Mouse (Mus musculus) intestine, embryonic 15.5 days (tissue): ENCODE measurements around the gene Cd69. TPM values are rescaled to one million over a fixed set of nuclear protein-coding genes. Genes with fewer than 3 reads are reported as not detected.

Experiments used
- ATAC-seq: fragments of 200-750 bp; cut with Nextera tagmentation; 2 replicates; pipeline ENCODE4 v1.8.0; 2017; ENCODE audit warnings: moderate TSS enrichment, moderate library complexity
- H3K27ac ChIP-seq: fragments of 300-500 bp; sonication (generic); 2 replicates; pipeline ENCODE4 v1.5.1; 2015; ENCODE audit warnings: mild to moderate bottlenecking, inconsistent platforms
- H3K27me3 ChIP-seq: fragments of 300-500 bp; sonication (generic); replicated peaks from 2 replicates; pipeline ENCODE4 v1.6.1; 2015; ENCODE audit warnings: inconsistent platforms
- H3K36me3 ChIP-seq: fragments of 300-500 bp; sonication (generic); 2 replicates; pipeline ENCODE4 v1.6.1; 2015; ENCODE audit warnings: inconsistent platforms
- H3K4me1 ChIP-seq: fragments of 300-500 bp; sonication (generic); replicated peaks from 2 replicates; pipeline ENCODE4 v1.6.1; 2015; ENCODE audit warnings: inconsistent platforms
- H3K4me2 ChIP-seq: fragments of 300-500 bp; sonication (generic); replicated peaks from 2 replicates; pipeline ENCODE4 v1.6.1; 2015; ENCODE audit warnings: mild to moderate bottlenecking, inconsistent platforms
- H3K4me3 ChIP-seq: fragments of 300-500 bp; sonication (generic); replicated peaks from 2 replicates; pipeline ENCODE4 v1.5.1; 2015; ENCODE audit warnings: inconsistent platforms
- H3K9ac ChIP-seq: fragments of 300-500 bp; sonication (generic); 2 replicates; pipeline ENCODE4 v1.6.1; 2015; ENCODE audit warnings: inconsistent platforms
- H3K9me3 ChIP-seq: fragments of 300-500 bp; sonication (generic); 2 replicates; pipeline ENCODE4 v1.6.1; 2016; ENCODE audit warnings: inconsistent platforms
- WGBS: fragments of 180-500 bp; shearing (Covaris S2); methylation state at CpG from one replicate; pipeline ENCODE4 v1.1.7; 2015; 5-methylcytosine and 5-hydroxymethylcytosine counted together
- polyA plus RNA-seq: library from polyadenylated mRNA; unstranded; fragments of >200 nt; fragmentation: Nextera tagmentation; extraction: Ambion mirVana; gene quantifications from 2 replicates; pipeline ENCODE4 v1.2.1, GENCODE M21; 2015

Cd69 gene
- polyA plus RNA-seq = 0.19 and 0.28 TPM in 2 replicates

DNA sequence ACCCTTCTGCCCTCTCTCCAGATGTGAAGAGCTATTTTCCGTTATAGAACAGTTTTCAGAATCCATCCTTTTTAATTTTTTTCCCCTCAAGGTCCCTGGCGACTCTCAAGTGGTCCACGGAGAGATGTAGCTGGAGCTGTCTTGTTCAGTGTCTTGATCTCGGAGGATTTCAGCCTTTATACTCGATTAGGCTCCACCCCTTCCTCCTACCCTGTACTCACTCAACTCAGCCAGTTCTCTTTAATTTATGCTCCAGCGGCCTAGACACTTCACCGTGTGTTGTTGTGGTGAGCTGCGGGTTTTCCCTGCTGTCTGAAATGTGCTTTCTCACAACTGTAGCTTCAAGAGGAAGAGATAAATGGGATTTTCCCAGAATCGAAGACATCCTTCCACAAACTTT, at the start of gene Cd69:
Gene Cd69, minus strand, starts transcription at position 217 of the 400 bp plus-strand sequence.
- Histone ChIP-seq H3K4me1 (no peaks in the 10 kb centered on the region), H3K27ac (no peak within 1 kb of the TSS), H3K9ac (no peak within 1 kb of the TSS), H3K36me3 (no peaks in the 10 kb centered on the region), H3K9me3 (no peaks in the 10 kb centered on the region), H3K4me2 (no peak within 1 kb of the TSS), H3K4me3 (no peak within 1 kb of the TSS), H3K27me3 (no peaks in the 10 kb centered on the region)
- ATAC-seq = no peak
- WGBS = 65% methylated on average over 9 of the region's 9 CpGs

DNA sequence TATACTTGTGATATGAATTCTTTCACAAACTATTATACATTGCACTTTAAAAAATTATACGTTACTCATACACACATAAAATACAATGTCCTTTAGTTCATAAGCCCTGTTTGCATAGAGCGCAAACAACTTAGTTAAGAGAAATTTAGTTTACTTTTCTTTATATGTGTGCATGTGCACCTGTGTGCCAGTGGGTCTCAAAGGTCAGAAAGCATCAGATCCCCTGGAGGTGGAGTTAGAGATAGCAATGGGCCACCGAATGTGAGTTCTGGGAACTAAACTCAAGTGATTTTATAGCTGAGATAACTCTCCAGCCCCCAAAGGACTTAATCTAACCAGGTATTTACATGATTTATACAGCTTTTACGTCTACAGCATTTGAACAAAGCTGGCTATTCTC, 44.1 kb upstream of the Cd69 start:
- WGBS = 60% methylated on average over 4 of the region's 4 CpGs
- Histone ChIP-seq H3K4me1 (no peaks in the 10 kb centered on the region), H3K9me3 (no peaks in the 10 kb centered on the region), H3K36me3 (no peaks in the 10 kb centered on the region), H3K27ac (no peak overlapping the region), H3K9ac (no peak overlapping the region), H3K4me2 (no peak overlapping the region), H3K4me3 (no peak overlapping the region), H3K27me3 (no peaks in the 10 kb centered on the region)
- peak; percentile 78 for ATAC-seq

DNA sequence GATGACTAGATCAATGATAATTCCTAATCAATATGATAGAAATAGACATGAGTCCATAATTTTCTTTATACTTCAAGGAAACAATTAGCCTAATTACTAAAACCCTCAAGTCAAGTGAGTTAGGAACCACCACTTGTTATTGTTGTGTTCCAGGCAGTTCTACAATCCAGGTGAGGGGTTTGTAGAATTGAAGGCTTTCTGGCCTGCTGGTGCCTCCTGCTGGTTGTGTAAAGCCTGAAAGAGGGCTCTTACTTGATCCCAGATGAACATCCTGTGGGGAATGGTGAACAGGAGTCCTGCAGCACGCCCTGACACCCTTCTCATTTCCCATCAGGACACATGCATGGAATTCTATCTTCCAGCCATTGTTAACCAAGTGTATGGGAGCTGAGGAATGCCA, 43.2 kb upstream of the Cd69 start:
- H3K27ac ChIP-seq = no peak overlapping the region
- H3K36me3 ChIP-seq = no peaks in the 10 kb centered on the region
- no peak overlapping the region for H3K4me3 ChIP-seq
- ATAC-seq = no peak
- H3K9me3 ChIP-seq = no peaks in the 10 kb centered on the region
- no peaks in the 10 kb centered on the region for H3K4me1 ChIP-seq
- WGBS = 45% methylated on average over 1 of the region's 1 CpGs
- H3K9ac ChIP-seq = no peak overlapping the region
- H3K27me3 ChIP-seq = no peaks in the 10 kb centered on the region
- no peak overlapping the region for H3K4me2 ChIP-seq

DNA sequence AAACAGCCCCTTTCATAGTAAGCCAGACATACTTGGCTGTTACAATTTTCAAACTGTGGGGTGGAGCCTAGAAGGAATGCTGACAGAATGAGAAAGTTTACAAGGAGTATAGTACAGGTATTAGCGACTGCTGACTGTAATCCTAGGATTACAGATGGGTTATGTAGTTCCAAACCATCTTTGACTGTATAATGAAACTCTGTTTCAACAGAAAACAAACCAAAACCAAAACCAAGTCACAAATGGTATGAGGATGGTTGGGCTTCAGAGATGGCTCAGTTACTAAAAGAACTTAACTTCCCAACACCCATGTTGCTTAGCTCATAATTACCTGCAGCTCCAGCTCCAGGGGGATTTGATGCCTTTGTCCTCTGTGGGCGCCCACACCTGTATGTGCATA, 41.2 kb upstream of the Cd69 start:
- H3K9me3 ChIP-seq = no peaks in the 10 kb centered on the region
- no peaks in the 10 kb centered on the region for H3K27me3 ChIP-seq
- H3K4me2 ChIP-seq = no peak overlapping the region
- no peak overlapping the region for H3K27ac ChIP-seq
- WGBS = 69% methylated on average over 2 of the region's 2 CpGs
- no peak overlapping the region for H3K4me3 ChIP-seq
- no peak for ATAC-seq
- H3K36me3 ChIP-seq = no peaks in the 10 kb centered on the region
- H3K4me1 ChIP-seq = no peaks in the 10 kb centered on the region
- H3K9ac ChIP-seq = no peak overlapping the region

DNA sequence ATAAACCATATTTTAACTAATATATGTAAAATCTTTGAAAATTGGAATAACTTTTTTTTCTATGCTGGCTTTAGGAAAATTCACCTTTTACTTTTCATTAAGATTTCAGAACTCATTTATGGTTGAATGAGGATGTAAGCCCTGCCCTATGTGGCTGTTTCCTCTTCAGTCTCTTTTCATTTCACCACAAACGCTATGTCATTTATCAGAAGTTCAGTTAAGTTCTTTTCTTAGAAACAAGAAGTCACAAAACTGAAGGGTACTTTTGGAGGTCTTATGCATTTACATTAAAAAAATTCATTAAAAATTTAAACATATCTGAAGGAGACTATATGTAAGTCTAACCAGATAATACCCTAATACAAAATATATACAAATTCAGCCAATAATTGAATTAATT, 40.5 kb upstream of the Cd69 start:
- no peak for ATAC-seq
- H3K4me2 ChIP-seq = no peak overlapping the region
- no peak overlapping the region for H3K27ac ChIP-seq
- 72% methylated on average over 1 of the region's 1 CpGs for WGBS
- no peaks in the 10 kb centered on the region for H3K4me1 ChIP-seq
- H3K4me3 ChIP-seq = no peak overlapping the region
- H3K27me3 ChIP-seq = no peaks in the 10 kb centered on the region
- H3K9me3 ChIP-seq = no peaks in the 10 kb centered on the region
- H3K9ac ChIP-seq = no peak overlapping the region
- H3K36me3 ChIP-seq = no peaks in the 10 kb centered on the region

DNA sequence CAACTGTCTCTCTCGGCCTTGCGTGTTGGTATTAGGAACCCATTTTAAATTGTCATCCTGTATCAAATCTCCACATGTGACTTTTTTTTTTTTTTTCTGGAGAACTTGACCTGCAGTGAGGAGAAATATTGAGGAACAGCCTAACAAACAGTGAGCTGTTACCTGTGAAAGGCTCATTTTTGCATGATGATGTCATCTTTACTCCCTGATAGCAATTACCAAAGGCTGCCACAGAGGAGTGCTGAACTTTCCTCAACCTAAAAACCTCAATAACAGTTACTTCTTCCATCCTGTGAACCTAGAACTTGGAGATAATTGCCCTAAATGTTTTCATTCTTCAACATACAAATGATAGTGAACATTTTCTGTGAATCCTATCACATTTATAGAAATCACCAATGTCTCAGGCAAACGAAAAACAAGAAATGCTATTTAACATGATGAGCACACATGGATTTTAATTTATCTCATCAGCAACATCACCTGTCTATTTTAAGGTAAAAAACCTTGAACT, 39.5 kb upstream of the Cd69 start:
- no peak overlapping the region for H3K4me3 ChIP-seq

DNA sequence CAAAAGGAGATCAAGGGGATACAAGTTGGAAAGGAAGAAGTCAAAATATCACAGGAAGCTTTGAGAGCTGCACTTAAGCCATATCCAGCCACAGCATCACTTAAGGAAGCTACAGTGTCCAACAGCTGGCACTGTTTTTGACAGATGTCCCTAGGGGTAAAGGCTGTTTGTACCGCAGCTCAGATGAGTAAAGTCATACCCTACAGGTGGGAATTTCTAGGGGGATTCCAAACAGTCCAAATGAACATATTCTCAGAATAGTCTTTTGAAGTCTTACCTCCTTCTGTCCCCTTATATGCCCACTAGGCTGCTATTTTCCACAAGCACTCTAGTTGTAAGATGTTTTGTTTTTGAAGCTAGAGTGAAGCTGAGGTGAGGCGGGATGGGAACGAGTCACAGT, 37.3 kb upstream of the Cd69 start:
- WGBS = 77% methylated on average over 3 of the region's 3 CpGs
- ATAC-seq = no peak
- Histone ChIP-seq H3K27ac (no peak overlapping the region), H3K4me1 (no peaks in the 10 kb centered on the region), H3K4me2 (no peak overlapping the region), H3K36me3 (no peaks in the 10 kb centered on the region), H3K4me3 (no peak overlapping the region), H3K9ac (no peak overlapping the region), H3K27me3 (no peaks in the 10 kb centered on the region), H3K9me3 (no peaks in the 10 kb centered on the region)

More for the DNA sequence above, 39.5 kb upstream of the Cd69 start:
- H3K9ac ChIP-seq = no peak overlapping the region
- no peaks in the 10 kb centered on the region for H3K27me3 ChIP-seq
- H3K27ac ChIP-seq = no peak overlapping the region
- H3K36me3 ChIP-seq = no peaks in the 10 kb centered on the region
- H3K4me2 ChIP-seq = no peak overlapping the region
- ATAC-seq = no peak
- H3K4me1 ChIP-seq = no peaks in the 10 kb centered on the region
- H3K9me3 ChIP-seq = no peaks in the 10 kb centered on the region
- 81% methylated on average over 3 of the region's 3 CpGs for WGBS

DNA sequence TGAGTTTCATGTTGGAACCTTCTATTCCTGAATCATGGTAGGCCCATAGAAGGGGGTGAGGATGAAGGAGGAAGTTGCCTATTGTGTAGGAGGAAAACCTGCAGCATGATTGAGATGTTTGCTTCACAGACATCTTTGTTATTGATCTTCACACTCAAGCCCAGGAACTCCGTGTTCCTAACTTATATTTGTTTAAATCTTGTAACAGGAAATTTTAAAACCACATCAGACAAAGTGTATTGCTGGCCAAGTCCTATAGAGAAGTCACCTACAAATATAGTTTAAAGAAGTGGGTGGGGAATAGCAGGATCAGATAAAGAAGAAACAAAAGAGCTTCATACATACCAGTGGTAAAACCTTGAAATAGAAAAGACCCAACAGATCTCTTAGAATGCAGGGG, 28.9 kb upstream of the Cd69 start:
- no peaks in the 10 kb centered on the region for H3K9me3 ChIP-seq
- no peak overlapping the region for H3K27ac ChIP-seq
- H3K27me3 ChIP-seq = no peaks in the 10 kb centered on the region
- H3K36me3 ChIP-seq = no peaks in the 10 kb centered on the region
- no peak overlapping the region for H3K4me2 ChIP-seq
- WGBS = 62% methylated on average over 1 of the region's 1 CpGs
- H3K4me3 ChIP-seq = no peak overlapping the region
- no peak for ATAC-seq
- H3K4me1 ChIP-seq = no peaks in the 10 kb centered on the region
- no peak overlapping the region for H3K9ac ChIP-seq

DNA sequence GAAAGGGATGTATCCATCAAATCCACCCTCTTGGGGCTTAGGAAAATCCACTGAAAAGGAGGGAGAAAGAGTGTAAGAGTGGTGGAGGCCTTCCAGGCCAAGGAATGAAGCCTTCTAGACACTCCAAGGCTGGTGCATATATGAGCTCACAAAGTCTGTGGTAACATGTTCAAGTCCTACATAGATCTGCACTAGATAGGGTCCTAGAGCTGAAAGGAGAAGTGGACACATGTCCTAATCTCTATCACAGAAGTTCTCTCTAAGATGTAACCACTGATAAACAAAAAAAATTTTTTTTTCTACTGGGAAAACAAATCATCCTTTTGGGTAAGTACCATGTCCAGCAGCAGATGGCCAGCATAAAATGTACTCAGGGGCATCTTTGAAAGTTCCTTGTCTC, 13.5 kb upstream of the Cd69 start:
- Histone ChIP-seq H3K4me3 (no peak overlapping the region), H3K4me1 (no peaks in the 10 kb centered on the region), H3K27me3 (no peaks in the 10 kb centered on the region), H3K4me2 (no peak overlapping the region), H3K9me3 (no peaks in the 10 kb centered on the region), H3K27ac (no peak overlapping the region), H3K9ac (no peak overlapping the region), H3K36me3 (no peaks in the 10 kb centered on the region)
- no peak for ATAC-seq

DNA sequence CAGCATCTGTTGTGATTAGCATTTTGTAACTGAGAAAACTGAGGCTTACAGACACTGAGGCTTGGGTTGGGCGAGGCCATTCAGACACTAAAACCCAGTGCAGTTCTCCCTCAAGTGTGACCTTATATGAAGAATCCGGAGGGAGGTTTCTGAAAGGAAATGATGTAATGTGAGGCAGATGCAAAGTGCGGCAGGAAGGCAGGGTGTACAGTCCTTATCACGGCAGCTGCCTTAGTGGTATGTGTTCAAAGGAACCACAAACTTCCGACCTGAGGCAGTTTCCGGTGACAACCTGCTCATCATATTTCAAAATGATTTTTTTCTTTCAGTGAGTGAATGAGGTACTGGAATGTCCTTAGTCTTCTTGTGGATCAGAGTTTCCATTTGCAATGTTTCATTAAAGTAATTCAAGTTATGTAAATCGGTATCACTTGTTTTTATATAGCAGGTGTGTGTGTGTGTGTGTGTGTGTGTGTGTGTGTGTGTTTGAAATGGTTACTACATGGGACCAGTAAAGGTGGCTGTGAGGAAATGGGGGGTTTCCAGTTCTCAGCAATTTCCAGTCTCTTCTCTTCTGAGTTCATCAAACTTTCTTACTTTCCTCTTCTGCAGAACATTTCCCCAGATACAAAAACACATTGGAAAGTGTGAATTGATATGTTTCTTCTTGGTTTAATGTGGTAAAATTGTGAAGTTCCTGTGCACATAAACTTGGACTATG, 9.3 kb upstream of the Cd69 start:
- no peaks in the 10 kb centered on the region for H3K27me3 ChIP-seq
- WGBS = 72% methylated on average over 7 of the region's 7 CpGs
- H3K4me3 ChIP-seq = no peak overlapping the region
- no peaks in the 10 kb centered on the region for H3K4me1 ChIP-seq
- no peaks in the 10 kb centered on the region for H3K9me3 ChIP-seq
- H3K36me3 ChIP-seq = no peaks in the 10 kb centered on the region
- no peak overlapping the region for H3K27ac ChIP-seq
- no peak overlapping the region for H3K4me2 ChIP-seq
- no peak overlapping the region for H3K9ac ChIP-seq
- no peak for ATAC-seq

DNA sequence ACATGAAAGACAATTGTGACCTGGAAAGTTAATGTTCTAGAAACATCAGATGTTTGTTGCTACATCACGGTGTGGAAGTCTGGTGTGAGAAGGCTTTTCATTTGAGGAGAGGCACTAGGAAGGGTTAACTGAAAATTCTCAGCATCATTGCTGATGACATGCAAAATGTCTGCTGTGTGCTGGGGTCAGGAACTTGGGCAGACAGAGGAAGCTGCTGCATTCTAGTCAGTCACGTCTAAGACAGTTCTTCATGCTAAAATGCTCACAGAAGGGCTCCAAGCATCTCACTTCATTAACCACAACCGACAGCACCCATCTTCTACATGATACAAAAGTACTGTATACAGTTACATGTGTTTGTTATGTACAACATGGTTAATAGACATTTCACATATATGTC, 8.0 kb upstream of the Cd69 start:
- Histone ChIP-seq H3K36me3 (no peaks in the 10 kb centered on the region), H3K4me2 (no peak overlapping the region), H3K27me3 (no peaks in the 10 kb centered on the region), H3K4me3 (no peak overlapping the region), H3K9ac (no peak overlapping the region), H3K27ac (no peak overlapping the region), H3K9me3 (no peaks in the 10 kb centered on the region), H3K4me1 (no peaks in the 10 kb centered on the region)
- ATAC-seq = no peak
- WGBS = 69% methylated on average over 3 of the region's 3 CpGs

DNA sequence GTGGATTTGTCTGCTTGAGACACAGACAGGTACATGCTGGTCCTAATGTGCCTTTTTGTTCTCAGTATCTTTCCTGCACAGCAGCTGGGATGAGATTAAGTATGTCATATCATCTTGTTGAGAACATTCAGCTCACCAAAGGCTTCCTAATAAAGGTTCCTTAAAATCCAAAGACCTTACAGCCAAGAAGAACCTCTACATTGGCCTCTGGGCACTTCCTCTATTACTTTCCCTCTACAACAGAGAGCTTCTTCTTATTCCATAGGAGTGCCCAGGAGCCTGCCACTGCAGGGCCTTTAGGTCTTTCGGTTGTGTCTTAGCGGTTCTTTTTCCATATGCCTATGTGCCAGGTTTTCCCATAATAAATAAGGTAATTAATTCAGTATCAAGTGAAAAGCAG, 1.2 kb upstream of the Cd69 start:
- 98% methylated on average over 2 of the region's 2 CpGs for WGBS
- no peaks in the 10 kb centered on the region for H3K36me3 ChIP-seq
- no peaks in the 10 kb centered on the region for H3K27me3 ChIP-seq
- H3K27ac ChIP-seq = no peak overlapping the region
- no peak overlapping the region for H3K9ac ChIP-seq
- ATAC-seq = no peak
- no peak overlapping the region for H3K4me2 ChIP-seq
- no peaks in the 10 kb centered on the region for H3K9me3 ChIP-seq
- no peaks in the 10 kb centered on the region for H3K4me1 ChIP-seq
- H3K4me3 ChIP-seq = no peak overlapping the region

DNA sequence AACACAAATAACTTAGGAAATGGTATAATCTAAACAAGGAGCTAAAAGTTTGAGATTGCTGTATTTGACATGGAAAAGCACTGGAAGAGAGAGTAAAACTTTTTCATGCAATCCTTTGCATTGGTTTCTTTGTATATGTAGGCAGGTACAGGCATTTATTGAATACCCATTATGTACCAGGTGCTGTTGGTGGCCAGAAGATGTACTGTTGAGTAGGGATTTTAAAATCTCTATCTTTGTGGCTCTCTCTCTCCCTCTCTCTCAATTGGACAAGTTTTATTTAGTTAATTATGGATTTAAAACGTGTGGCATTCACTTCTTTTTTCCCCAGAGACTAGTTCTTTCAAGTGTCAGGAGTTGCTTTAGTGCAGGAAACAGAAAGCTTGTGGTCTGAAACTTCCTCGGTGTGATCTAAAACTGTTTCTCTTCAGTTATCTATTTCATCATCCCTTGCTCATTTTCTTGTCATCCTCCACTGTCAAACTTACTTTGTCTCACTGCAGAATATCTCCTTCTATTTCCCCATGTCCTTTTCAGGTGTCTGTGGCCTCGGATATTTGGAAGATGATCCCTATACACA, 478 bp upstream of the Cd69 start:
- Histone ChIP-seq H3K36me3 (no peaks in the 10 kb centered on the region), H3K4me2 (no peak overlapping the region), H3K9me3 (no peaks in the 10 kb centered on the region), H3K4me3 (no peak overlapping the region), H3K9ac (no peak overlapping the region), H3K27ac (no peak overlapping the region), H3K4me1 (no peaks in the 10 kb centered on the region), H3K27me3 (no peaks in the 10 kb centered on the region)
- WGBS = 60% methylated on average over 3 of the region's 3 CpGs
- ATAC-seq = no peak
